Mouse (Mus musculus) embryonic facial prominence, embryonic 14.5 days (tissue): ENCODE data around the gene Tmem131. TPM values are rescaled to one million over a fixed set of nuclear protein-coding genes. Genes with fewer than 3 reads are reported as not detected.

Source experiments
- ATAC-seq: fragments of 200-750 bp; cut with Nextera tagmentation; 2 replicates; pipeline ENCODE4 v1.8.0; 2017; ENCODE audit warnings: low read depth, moderate number of reproducible peaks, moderate TSS enrichment
- DNase-seq: peaks from one replicate; pipeline ENCODE4 v3.0.0-alpha.2; 2015; ENCODE audit warnings: low spot score
- H3K27ac ChIP-seq: fragments of 300-500 bp; sonication (generic); replicated peaks from 2 replicates; pipeline ENCODE4 v1.5.1; 2014; ENCODE audit warnings: low read depth, mild to moderate bottlenecking, low read length, moderate library complexity
- H3K27me3 ChIP-seq: fragments of 300-500 bp; sonication (generic); replicated peaks from 2 replicates; pipeline ENCODE4 v1.6.1; 2014; ENCODE audit warnings: low read length; ENCODE audit not compliant: control insufficient read depth, insufficient read depth
- H3K36me3 ChIP-seq: fragments of 300-500 bp; sonication (generic); 2 replicates; pipeline ENCODE4 v1.6.1; 2014; ENCODE audit warnings: low read length, mixed read lengths; ENCODE audit not compliant: control insufficient read depth, insufficient read depth
- H3K4me1 ChIP-seq: fragments of 300-500 bp; sonication (generic); 2 replicates; pipeline ENCODE4 v1.6.1; 2014; ENCODE audit warnings: antibody characterized with exemption, low read length; ENCODE audit not compliant: control insufficient read depth, insufficient read depth
- H3K4me2 ChIP-seq: fragments of 300-500 bp; sonication (generic); 2 replicates; pipeline ENCODE4 v1.6.1; 2014; ENCODE audit warnings: low read depth, mild to moderate bottlenecking, low read length, moderate library complexity, mixed read lengths
- H3K4me3 ChIP-seq: fragments of 300-500 bp; sonication (generic); 2 replicates; pipeline ENCODE4 v1.5.1; 2014; ENCODE audit warnings: low read depth, mild to moderate bottlenecking, low read length
- H3K9ac ChIP-seq: fragments of 300-500 bp; sonication (generic); 2 replicates; pipeline ENCODE4 v1.6.1; 2014; ENCODE audit warnings: low read depth, mild to moderate bottlenecking, low read length, moderate library complexity, mixed read lengths
- H3K9me3 ChIP-seq: fragments of 300-500 bp; sonication (generic); 2 replicates; pipeline ENCODE4 v1.6.1; 2016; ENCODE audit warnings: low read length; ENCODE audit not compliant: control insufficient read depth
- WGBS: fragments of 180-500 bp; shearing (Covaris S2); extraction: QIAGEN DNeasy Blood & Tissue Kit; methylation state at CpG from one replicate; pipeline ENCODE4 v1.1.7; 2014; 5-methylcytosine and 5-hydroxymethylcytosine counted together
- polyA plus RNA-seq: library from polyadenylated mRNA; unstranded; fragments of >200 nt; fragmentation: Nextera tagmentation; extraction: Ambion mirVana; gene quantifications from 2 replicates; pipeline ENCODE4 v1.2.1, GENCODE M21; 2014

The Tmem131 gene
- polyA plus RNA-seq, 1 experiment from 2014 or later: 22.4 TPM

GRCm38 (mm10) chr1:36797481-36797880, 146.0 kb downstream of the Tmem131 start:
- no peak overlapping the region for H3K27ac ChIP-seq
- ATAC-seq: no peak

GRCm38 (mm10) chr1:36796711-36797110, 146.8 kb downstream of the Tmem131 start:
- H3K36me3 ChIP-seq: peaks cover 92% of the 10 kb centered on the region
- DNase-seq (peak; percentile 72), ATAC-seq (peak; percentile 83; the same call in 1 of the 2 replicates)
- H3K9me3 ChIP-seq: no peaks in the 10 kb centered on the region
- H3K4me2 ChIP-seq: no peak overlapping the region
- WGBS: 82% methylated on average over 7 of the region's 7 CpGs
- H3K27ac ChIP-seq: no peak overlapping the region
- H3K4me1 ChIP-seq: no peaks in the 10 kb centered on the region
- no peak overlapping the region for H3K4me3 ChIP-seq
- no peaks in the 10 kb centered on the region for H3K27me3 ChIP-seq
- no peak overlapping the region for H3K9ac ChIP-seq

More at GRCm38 (mm10) chr1:36797481-36797880, 146.0 kb downstream of the Tmem131 start:
- Histone ChIP-seq H3K4me3 (no peak overlapping the region), H3K4me1 (no peaks in the 10 kb centered on the region), H3K27me3 (no peaks in the 10 kb centered on the region), H3K36me3 (peaks cover 95% of the 10 kb centered on the region), H3K9me3 (no peaks in the 10 kb centered on the region), H3K9ac (no peak overlapping the region), H3K4me2 (no peak overlapping the region)
- DNase-seq: no peak
- WGBS: 77% methylated on average over 10 of the region's 10 CpGs

GRCm38 (mm10) chr1:36789416-36789815, 154.1 kb downstream of the Tmem131 start:
- Histone ChIP-seq H3K4me2 (no peak overlapping the region), H3K4me3 (no peak overlapping the region), H3K9me3 (no peaks in the 10 kb centered on the region), H3K36me3 (peaks cover 27% of the 10 kb centered on the region), H3K27me3 (no peaks in the 10 kb centered on the region), H3K9ac (no peak overlapping the region), H3K27ac (no peak overlapping the region), H3K4me1 (0 out of 2 replicates have a peak, but pooled peaks cover 7% of the 10 kb centered on the region)
- ATAC-seq (no peak), DNase-seq (no peak)
- 78% methylated on average over 8 of the region's 8 CpGs for WGBS

- Histone ChIP-seq H3K4me2 (no peak overlapping the region), H3K27ac (no peak overlapping the region), H3K4me1 (0 out of 2 replicates have a peak, but pooled peaks cover 7% of the 10 kb centered on the region), H3K9me3 (no peaks in the 10 kb centered on the region), H3K4me3 (no peak overlapping the region), H3K27me3 (no peaks in the 10 kb centered on the region; the same call in 1 of the 2 replicates), H3K9ac (no peak overlapping the region), H3K36me3 (peaks cover 1% of the 10 kb centered on the region; the same call in 1 of the 2 replicates)
- ATAC-seq (no peak), DNase-seq (no peak)
- WGBS: 90% methylated on average over 7 of the region's 7 CpGs
These were observed 157.1 kb downstream of the Tmem131 start for GRCm38 (mm10) chr1:36786377-36786776.

GRCm38 (mm10) chr1:36785238-36785641, 158.2 kb downstream of the Tmem131 start:
- Histone ChIP-seq H3K4me3 (peak overlapping the region; percentile 39), H3K4me1 (0 out of 2 replicates have a peak, but pooled peaks cover 7% of the 10 kb centered on the region), H3K9me3 (no peaks in the 10 kb centered on the region), H3K4me2 (peak overlapping the region; percentile 84), H3K27me3 (no peaks in the 10 kb centered on the region; the same call in 1 of the 2 replicates), H3K36me3 (no peaks in the 10 kb centered on the region), H3K9ac (peak overlapping the region; percentile 63), H3K27ac (no peak overlapping the region)
- DNase-seq: peak; percentile 43
- peak; percentile 45 for ATAC-seq
- WGBS: 2% methylated on average over 15 of the region's 16 CpGs

GRCm38 (mm10) chr1:36784365-36785134, 158.9 kb downstream of the Tmem131 start:
- 3% methylated on average over 20 of the region's 20 CpGs for WGBS
- DNase-seq: peak; percentile 84
- Histone ChIP-seq H3K9ac (peak overlapping the region; percentile 63), H3K36me3 (no peaks in the 10 kb centered on the region), H3K27ac (no peak overlapping the region), H3K9me3 (no peaks in the 10 kb centered on the region), H3K27me3 (no peaks in the 10 kb centered on the region; the same call in 1 of the 2 replicates), H3K4me3 (peak overlapping the region; percentile 39), H3K4me1 (0 out of 2 replicates have a peak, but pooled peaks cover 7% of the 10 kb centered on the region), H3K4me2 (peak overlapping the region; percentile 84)
- peak; percentile 79 for ATAC-seq

- no peaks in the 10 kb centered on the region; the same call in 1 of the 2 replicates for H3K27me3 ChIP-seq
- H3K4me2 ChIP-seq: no peak overlapping the region
- H3K4me3 ChIP-seq: no peak overlapping the region
- DNase-seq (no peak), ATAC-seq (no peak)
- 0 out of 2 replicates have a peak, but pooled peaks cover 7% of the 10 kb centered on the region for H3K4me1 ChIP-seq
- H3K27ac ChIP-seq: no peak overlapping the region
- 79% methylated on average over 11 of the region's 11 CpGs for WGBS
- H3K36me3 ChIP-seq: no peaks in the 10 kb centered on the region
- H3K9me3 ChIP-seq: no peaks in the 10 kb centered on the region
- no peak overlapping the region for H3K9ac ChIP-seq
These were observed 161.0 kb downstream of the Tmem131 start for GRCm38 (mm10) chr1:36782476-36782875.

GRCm38 (mm10) chr1:36780793-36781192, 162.7 kb downstream of the Tmem131 start:
- Histone ChIP-seq H3K4me1 (0 out of 2 replicates have a peak, but pooled peaks cover 7% of the 10 kb centered on the region), H3K4me2 (no peak overlapping the region), H3K9ac (no peak overlapping the region), H3K36me3 (no peaks in the 10 kb centered on the region), H3K4me3 (no peak overlapping the region), H3K27ac (no peak overlapping the region), H3K9me3 (no peaks in the 10 kb centered on the region), H3K27me3 (no peaks in the 10 kb centered on the region; the same call in 1 of the 2 replicates)
- whole genome bisulfite sequencing: 89% methylated on average over 9 of the region's 13 CpGs
- ATAC-seq: no peak
- DNase-seq: no peak
